ENCODE assay signal across 8 mouse cellular contexts in the genomic region with DNA sequence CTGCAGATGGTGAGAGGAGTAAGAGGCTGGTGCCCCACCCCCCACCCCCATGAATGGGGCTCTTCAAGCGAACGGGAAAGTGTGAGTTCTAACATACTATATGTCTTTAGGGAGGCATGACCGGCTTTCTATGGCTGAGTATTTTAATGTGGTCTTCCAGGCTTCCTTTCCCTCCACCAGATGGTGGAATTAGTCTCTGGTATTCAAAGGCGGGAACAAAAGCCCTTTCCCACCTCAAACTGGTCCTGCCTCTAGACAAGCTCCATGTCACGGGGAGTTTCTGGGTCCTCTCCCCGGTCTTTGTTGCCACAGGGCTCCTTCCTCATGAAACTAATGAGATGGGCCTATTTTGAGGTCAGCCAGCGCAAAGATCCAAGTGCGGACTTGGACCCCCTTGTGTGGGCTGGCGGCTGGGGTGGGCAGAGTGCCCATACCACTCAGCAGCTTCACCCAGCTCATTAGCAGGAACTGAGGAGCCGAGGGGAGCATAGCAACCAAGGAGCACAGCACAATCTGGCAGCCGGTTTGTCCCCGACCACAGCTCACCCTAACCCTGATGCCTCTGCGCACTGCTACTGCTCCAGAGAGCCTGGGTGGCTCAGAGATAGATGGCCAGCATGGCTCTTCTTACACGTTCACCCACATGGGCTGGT. TPM values are rescaled to one million over a fixed set of nuclear protein-coding genes. Genes with fewer than 3 reads are reported as not detected.
DNase-seq lines count a peak whose midpoint lies in the region; ATAC-seq and TF ChIP-seq lines count a peak whose summit lies in the region.

No protein-coding gene starts in this region.

- peaks cover 66% of the 10 kb centered on the region for H3K4me1 ChIP-seq in lung, embryonic 15.5 days
- H3K4me1 ChIP-seq in lung, adult 2 months (ENCODE audit: control insufficient read depth, insufficient read depth, low read length) = 0 out of 2 replicates have a peak, but pooled peaks cover 3% of the 10 kb centered on the region
- peaks cover 52% of the 10 kb centered on the region for H3K4me1 ChIP-seq in limb, embryonic 12.5 days (replicated peaks)
- peaks cover 21% of the 10 kb centered on the region; the same call in 1 of the 2 replicates for H3K4me1 ChIP-seq in stomach, embryonic 16.5 days (ENCODE audit: control insufficient read depth, insufficient read depth, low read length)

- no peaks in the 10 kb centered on the region for H3K27me3 ChIP-seq in lung, embryonic 15.5 days
- H3K27me3 ChIP-seq in limb, embryonic 12.5 days = no peaks in the 10 kb centered on the region
- no peaks in the 10 kb centered on the region for H3K27me3 ChIP-seq in stomach, embryonic 16.5 days (ENCODE audit: control insufficient read depth, insufficient read depth, low read length)

- H3K9me3 ChIP-seq in lung, embryonic 15.5 days = no peaks in the 10 kb centered on the region
- H3K9me3 ChIP-seq in limb, embryonic 12.5 days = no peaks in the 10 kb centered on the region
- no peaks in the 10 kb centered on the region for H3K9me3 ChIP-seq in stomach, embryonic 16.5 days (replicated peaks; ENCODE audit: control insufficient read depth, low read length)

- DNase-seq in lung, adult 2 months = no peak
- peak; percentile 67 for DNase-seq in kidney, adult 9 months
- DNase-seq in adipocyte (ENCODE audit: low spot score) = no peak
- DNase-seq in natural killer cell, adult 2 months (ENCODE audit: low spot score in 2 of 2) = no peak
- no peak for DNase-seq in gastrocnemius, postnatal 10 days

- no peak for TF ChIP-seq POLR2A in lung, adult 2 months (IDR thresholded peaks at IDR 0.05; ENCODE audit: borderline replicate concordance, extremely low read depth, low read depth, low read length)

- H3K27ac ChIP-seq in lung, embryonic 15.5 days = peak overlapping the region; percentile 92
- peak overlapping the region; percentile 84 for H3K27ac ChIP-seq in limb, embryonic 12.5 days
- peak overlapping the region; percentile 36 for H3K27ac ChIP-seq in stomach, embryonic 16.5 days (ENCODE audit: low read length)

- no peak overlapping the region for H3K4me3 ChIP-seq in lung, embryonic 15.5 days
- H3K4me3 ChIP-seq in lung, adult 2 months (replicated peaks; ENCODE audit: extremely low read depth, low read depth, low read length) = no peak overlapping the region
- no peak overlapping the region for H3K4me3 ChIP-seq in limb, embryonic 12.5 days (replicated peaks)
- H3K4me3 ChIP-seq in stomach, embryonic 16.5 days (replicated peaks; ENCODE audit: low read length) = no peak overlapping the region

- 37% methylated on average over 14 of the region's 14 CpGs for WGBS in lung, embryonic 15.5 days
- WGBS in lung, adult 2 months = 56% methylated on average over 14 of the region's 14 CpGs
- WGBS in limb, embryonic 12.5 days = 37% methylated on average over 14 of the region's 14 CpGs
- 42% methylated on average over 14 of the region's 14 CpGs for WGBS in stomach, embryonic 16.5 days

- TF ChIP-seq CTCF in lung, adult 2 months (IDR thresholded peaks at IDR 0.05; ENCODE audit: insufficient read depth, low read length) = no peak

- ATAC-seq in lung, embryonic 15.5 days (ENCODE audit: borderline replicate concordance, extremely low read depth, low FRiP score, low TSS enrichment) = 0 out of 2 replicates have a peak, but pooled peaks have one; percentile 11
- peak; percentile 26; the same call in 1 of the 2 replicates for ATAC-seq in limb, embryonic 12.5 days (ENCODE audit: insufficient number of reproducible peaks, insufficient read depth, low FRiP score, low TSS enrichment, low read depth)
- ATAC-seq in stomach, embryonic 16.5 days (ENCODE audit: insufficient read depth, low FRiP score) = no peak

- 0 out of 2 replicates have a peak overlapping the region, but pooled peaks have one; percentile 6 for H3K4me2 ChIP-seq in lung, embryonic 15.5 days
- H3K4me2 ChIP-seq in limb, embryonic 12.5 days = peak overlapping the region; percentile 13; the same call in 1 of the 2 replicates
- H3K4me2 ChIP-seq in stomach, embryonic 16.5 days (ENCODE audit: low read depth, low read length) = no peak overlapping the region

- no peak overlapping the region for H3K9ac ChIP-seq in lung, embryonic 15.5 days
- no peak overlapping the region for H3K9ac ChIP-seq in limb, embryonic 12.5 days (replicated peaks)
- H3K9ac ChIP-seq in stomach, embryonic 16.5 days (ENCODE audit: low read length) = no peak overlapping the region

- H3K36me3 ChIP-seq in lung, embryonic 15.5 days = no peaks in the 10 kb centered on the region
- no peaks in the 10 kb centered on the region for H3K36me3 ChIP-seq in limb, embryonic 12.5 days
- H3K36me3 ChIP-seq in stomach, embryonic 16.5 days (ENCODE audit: control insufficient read depth, insufficient read depth, low read length) = no peaks in the 10 kb centered on the region

RNA-seq across cellular contexts. Expression of gene Celsr1, which starts 39.5 kb away (rescaled TPM):
- polyA plus RNA-seq in lung, embryonic 15.5 days (2015; fragmentation: Nextera tagmentation; extraction: Ambion mirVana) = 4.3 and 4.8 TPM in 2 replicates
- 16.0 and 16.2 TPM in 2 replicates for polyA plus RNA-seq in lung, adult 2 months (2012; rRNA removed)
- 1.9 TPM in 2 replicates for polyA plus RNA-seq in limb, embryonic 12.5 days (2016; fragmentation: Nextera tagmentation; extraction: Ambion mirVana)
- 2.6 and 2.7 TPM in 2 replicates for polyA plus RNA-seq in stomach, embryonic 16.5 days (2015; fragmentation: Nextera tagmentation; extraction: Ambion mirVana)
- total RNA-seq in gastrocnemius, postnatal 10 days (2021) = under 1 TPM; 0.73 to 0.88 TPM

Comparison
In these comparisons a context has a peak if more than half of its experiments do, and no peak if none do; other contexts are left out.
1. H3K27ac ChIP-seq: peak in every context shown above with its lines; median percentile 92 in lung, embryonic 15.5 days; 84 in limb, embryonic 12.5 days; 36 in stomach, embryonic 16.5 days.